Mouse (Mus musculus): ENCODE measurements around the gene Serpina3i.

DNA sequence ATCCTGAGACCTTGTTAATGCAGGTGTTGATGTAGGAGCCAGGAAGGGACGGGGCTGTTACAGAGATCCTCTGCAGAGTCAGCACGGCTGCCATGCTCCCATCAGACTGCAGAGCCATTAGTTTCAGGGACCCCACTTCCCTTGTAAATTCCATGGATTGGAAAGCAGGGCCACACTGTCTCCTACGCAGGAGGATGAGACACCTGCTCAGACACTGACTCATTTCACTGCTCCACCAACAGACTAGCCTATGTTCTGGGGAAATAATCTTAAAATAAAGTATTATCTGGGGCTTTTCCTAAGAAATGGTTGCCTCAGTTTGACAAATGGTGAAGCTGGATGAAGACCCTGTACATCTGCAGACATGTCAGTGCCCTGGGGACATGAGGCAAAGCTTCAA is 14.7 kb upstream of the Serpina3i start:
- no peak for TF ChIP-seq CTCF (IDR thresholded peaks at IDR 0.05; ENCODE audit: extremely low read depth, insufficient read depth, low read length)
- no peak for TF ChIP-seq POLR2A (IDR thresholded peaks at IDR 0.05; ENCODE audit: extremely low read depth, insufficient read depth, low read length)
